In the genomic region with DNA sequence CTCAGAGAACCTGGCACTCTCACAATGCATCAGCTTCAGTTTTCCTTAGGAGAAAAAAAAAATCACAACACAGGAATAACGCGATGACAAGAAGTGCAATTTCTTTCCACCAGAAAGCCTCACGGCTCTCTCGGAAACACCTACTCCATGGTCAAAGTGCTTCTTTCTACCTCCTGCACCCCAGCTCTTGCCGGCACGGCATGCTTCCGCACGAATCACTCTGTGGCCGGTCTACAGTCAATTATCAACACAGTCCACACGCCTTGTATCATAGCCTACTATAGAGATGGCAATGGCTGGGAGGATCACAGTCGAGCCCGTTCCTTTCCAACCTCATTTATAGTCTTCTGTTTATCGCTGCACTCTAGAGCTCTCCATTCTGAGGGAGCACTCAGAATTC, we compare ENCODE assay signal across 22 mouse cellular contexts.
"Had no signal": no experiment of that assay in that cellular context is flagged by ENCODE, and none has a peak within 500 bp of the region (broad histone marks: within the 10 kb centered on the region; RNA-seq: fewer than 3 reads in every experiment).

No protein-coding gene starts in this region.

- H3K27me3 ChIP-seq: kidney, embryonic 15.5 days; liver, embryonic 13.5 days; neural tube, embryonic 13.5 days; stomach, embryonic 15.5 days had no signal

- H3K36me3 ChIP-seq: kidney, embryonic 15.5 days; liver, embryonic 13.5 days; neural tube, embryonic 13.5 days; stomach, embryonic 15.5 days had no signal

- H3K9me3 ChIP-seq: kidney, embryonic 15.5 days; liver, embryonic 13.5 days; neural tube, embryonic 13.5 days; stomach, embryonic 15.5 days had no signal

- H3K4me2 ChIP-seq: kidney, embryonic 15.5 days; liver, embryonic 13.5 days; midbrain, embryonic 11.5 days; neural tube, embryonic 13.5 days; stomach, embryonic 15.5 days had no signal

- DNase-seq: kidney, adult 18-20 months; kidney, postnatal 10 days; kidney, postnatal 4 days; layer of hippocampus, adult 9-11 months; layer of hippocampus, postnatal 36 days; liver, embryonic 13.5 days; lung, adult 2 months; lung, postnatal 14 days; lung, postnatal 4 days; midbrain, embryonic 14.5 days; retina, postnatal 1 day; right cerebral cortex, postnatal 25 days; spleen, adult 18-20 months; thymus, adult 2 months; thymus, postnatal 14 days; thymus, postnatal 4 days had no signal

- H3K9ac ChIP-seq: kidney, embryonic 15.5 days; liver, embryonic 13.5 days; neural tube, embryonic 13.5 days; stomach, embryonic 15.5 days had no signal

- H3K4me1 ChIP-seq: kidney, embryonic 15.5 days; liver, embryonic 13.5 days; neural tube, embryonic 13.5 days; stomach, embryonic 15.5 days had no signal

- H3K27ac ChIP-seq: kidney, embryonic 15.5 days; left cerebral cortex, adult 2 months; liver, embryonic 13.5 days; neural tube, embryonic 13.5 days; stomach, embryonic 15.5 days had no signal

- H3K4me3 ChIP-seq: kidney, embryonic 15.5 days; left cerebral cortex, adult 2 months; liver, embryonic 13.5 days; myocyte; neural tube, embryonic 13.5 days; stomach, embryonic 15.5 days had no signal
